Mouse (Mus musculus): ENCODE measurements at regions not wholly inside any gene's neighbourhood (a gene's known extent, or its start where the extent isn't known, plus 50 kb on each side); places are given as distances from the start of the nearest gene placed in this dataset.

GRCm38 (mm10) chr3:40441092-40442036 lies 89.7 kb upstream of the Intu start:
- Histone ChIP-seq H3K4me1 (0 out of 2 replicates have a peak, but pooled peaks cover 6% of the 10 kb centered on the region), H3K36me3 (no peaks in the 10 kb centered on the region), H3K4me2 (no peak overlapping the region), H3K4me3 (no peak overlapping the region), H3K27me3 (no peaks in the 10 kb centered on the region), H3K9me3 (no peaks in the 10 kb centered on the region), H3K27ac (no peak overlapping the region), H3K9ac (no peak overlapping the region)
- 57% methylated on average over 14 of the region's 14 CpGs for WGBS
- ATAC-seq (ENCODE audit: borderline replicate concordance, extremely low read depth, low FRiP score, low TSS enrichment): no peak

GRCm38 (mm10) chr3:40443788-40444595 lies 87.1 kb upstream of the Intu start:
- no peak overlapping the region for H3K9ac ChIP-seq
- 0 out of 2 replicates have a peak, but pooled peaks cover 6% of the 10 kb centered on the region for H3K4me1 ChIP-seq
- peak overlapping the region; percentile 19; the same call in 1 of the 2 replicates for H3K4me3 ChIP-seq
- no peaks in the 10 kb centered on the region for H3K27me3 ChIP-seq
- 24% methylated on average over 20 of the region's 20 CpGs for WGBS
- ATAC-seq (ENCODE audit: borderline replicate concordance, extremely low read depth, low FRiP score, low TSS enrichment): no peak
- no peak overlapping the region for H3K27ac ChIP-seq
- H3K36me3 ChIP-seq: no peaks in the 10 kb centered on the region
- H3K4me2 ChIP-seq: peak overlapping the region; percentile 45
- no peaks in the 10 kb centered on the region for H3K9me3 ChIP-seq

GRCm38 (mm10) chr3:40452958-40453357 lies 78.1 kb upstream of the Intu start:
- Histone ChIP-seq H3K4me2 (no peak overlapping the region), H3K36me3 (no peaks in the 10 kb centered on the region), H3K9me3 (no peaks in the 10 kb centered on the region), H3K4me1 (peaks cover 9% of the 10 kb centered on the region), H3K4me3 (no peak overlapping the region), H3K27ac (peak overlapping the region; percentile 74), H3K27me3 (no peaks in the 10 kb centered on the region), H3K9ac (no peak overlapping the region)
- peak; percentile 83 for ATAC-seq (ENCODE audit: borderline replicate concordance, extremely low read depth, low FRiP score, low TSS enrichment)
- 51% methylated on average over 5 of the region's 5 CpGs for WGBS

GRCm38 (mm10) chr3:40453552-40453951 lies 77.5 kb upstream of the Intu start:
- H3K9ac ChIP-seq: no peak overlapping the region
- 24% methylated on average over 4 of the region's 4 CpGs for WGBS
- H3K27me3 ChIP-seq: no peaks in the 10 kb centered on the region
- H3K9me3 ChIP-seq: no peaks in the 10 kb centered on the region
- no peak overlapping the region for H3K4me3 ChIP-seq
- H3K4me1 ChIP-seq: peaks cover 9% of the 10 kb centered on the region
- H3K27ac ChIP-seq: peak overlapping the region; percentile 74
- peak; percentile 87; the same call in 1 of the 2 replicates for ATAC-seq (ENCODE audit: borderline replicate concordance, extremely low read depth, low FRiP score, low TSS enrichment)
- H3K4me2 ChIP-seq: peak overlapping the region; percentile 18; the same call in 1 of the 2 replicates
- no peaks in the 10 kb centered on the region for H3K36me3 ChIP-seq

GRCm38 (mm10) chr3:40456070-40456469 lies 75.0 kb upstream of the Intu start:
- no peaks in the 10 kb centered on the region for H3K9me3 ChIP-seq
- no peak overlapping the region for H3K4me3 ChIP-seq
- H3K27me3 ChIP-seq: no peaks in the 10 kb centered on the region
- ATAC-seq (ENCODE audit: borderline replicate concordance, extremely low read depth, low FRiP score, low TSS enrichment): no peak
- no peaks in the 10 kb centered on the region for H3K36me3 ChIP-seq
- WGBS: 68% methylated on average over 2 of the region's 2 CpGs
- no peak overlapping the region for H3K9ac ChIP-seq
- H3K27ac ChIP-seq: no peak overlapping the region
- peaks cover 9% of the 10 kb centered on the region for H3K4me1 ChIP-seq
- no peak overlapping the region for H3K4me2 ChIP-seq

GRCm38 (mm10) chr3:40458490-40458889 lies 72.6 kb upstream of the Intu start:
- no peaks in the 10 kb centered on the region for H3K27me3 ChIP-seq
- no peaks in the 10 kb centered on the region for H3K36me3 ChIP-seq
- H3K4me1 ChIP-seq: peaks cover 8% of the 10 kb centered on the region
- WGBS: 65% methylated on average over 5 of the region's 5 CpGs
- no peak overlapping the region for H3K9ac ChIP-seq
- H3K27ac ChIP-seq: no peak overlapping the region
- no peak overlapping the region for H3K4me2 ChIP-seq
- H3K4me3 ChIP-seq: no peak overlapping the region
- no peaks in the 10 kb centered on the region for H3K9me3 ChIP-seq
- ATAC-seq (ENCODE audit: borderline replicate concordance, extremely low read depth, low FRiP score, low TSS enrichment): no peak

- Histone ChIP-seq H3K9ac (no peak overlapping the region), H3K36me3 (no peaks in the 10 kb centered on the region), H3K27me3 (no peaks in the 10 kb centered on the region), H3K9me3 (no peaks in the 10 kb centered on the region), H3K4me1 (no peaks in the 10 kb centered on the region), H3K27ac (no peak overlapping the region), H3K4me3 (no peak overlapping the region), H3K4me2 (no peak overlapping the region)
- WGBS: 43% methylated on average over 5 of the region's 5 CpGs
- ATAC-seq (ENCODE audit: borderline replicate concordance, extremely low read depth, low FRiP score, low TSS enrichment): no peak
These were observed 67.6 kb upstream of the Intu start for GRCm38 (mm10) chr3:40463446-40463845.

- no peak overlapping the region for H3K27ac ChIP-seq
- WGBS: 56% methylated on average over 6 of the region's 6 CpGs
- no peak for ATAC-seq (ENCODE audit: borderline replicate concordance, extremely low read depth, low FRiP score, low TSS enrichment)
- no peak overlapping the region for H3K9ac ChIP-seq
- H3K36me3 ChIP-seq: no peaks in the 10 kb centered on the region
- no peaks in the 10 kb centered on the region for H3K9me3 ChIP-seq
- H3K4me1 ChIP-seq: no peaks in the 10 kb centered on the region
- H3K4me3 ChIP-seq: no peak overlapping the region
- no peaks in the 10 kb centered on the region for H3K27me3 ChIP-seq
- H3K4me2 ChIP-seq: no peak overlapping the region
These were observed 61.0 kb upstream of the Intu start for GRCm38 (mm10) chr3:40470101-40470500.

GRCm38 (mm10) chr3:40472766-40473165 lies 58.3 kb upstream of the Intu start:
- no peaks in the 10 kb centered on the region for H3K27me3 ChIP-seq
- H3K4me3 ChIP-seq: no peak overlapping the region
- no peak overlapping the region for H3K4me2 ChIP-seq
- no peak overlapping the region for H3K27ac ChIP-seq
- H3K36me3 ChIP-seq: no peaks in the 10 kb centered on the region
- H3K9ac ChIP-seq: no peak overlapping the region
- H3K9me3 ChIP-seq: no peaks in the 10 kb centered on the region
- 81% methylated on average over 6 of the region's 6 CpGs for WGBS
- ATAC-seq (ENCODE audit: borderline replicate concordance, extremely low read depth, low FRiP score, low TSS enrichment): no peak
- no peaks in the 10 kb centered on the region for H3K4me1 ChIP-seq

- ATAC-seq (ENCODE audit: borderline replicate concordance, extremely low read depth, low FRiP score, low TSS enrichment): no peak
- H3K9me3 ChIP-seq: no peaks in the 10 kb centered on the region
- H3K9ac ChIP-seq: no peak overlapping the region
- no peak overlapping the region for H3K27ac ChIP-seq
- H3K4me1 ChIP-seq: no peaks in the 10 kb centered on the region
- H3K4me2 ChIP-seq: no peak overlapping the region
- H3K27me3 ChIP-seq: no peaks in the 10 kb centered on the region
- no peak overlapping the region for H3K4me3 ChIP-seq
- no peaks in the 10 kb centered on the region for H3K36me3 ChIP-seq
- WGBS: 58% methylated on average over 15 of the region's 15 CpGs
These were observed 50.7 kb upstream of the Intu start for GRCm38 (mm10) chr3:40480258-40480951.

All from lung, embryonic 15.5 days (tissue).